Mouse (Mus musculus): ENCODE measurements around the gene Ate1.

Ate1 gene

GRCm38 (mm10) chr7:130380769-130381355, 139.3 kb downstream of the Ate1 start:
- ChIA-PET POLR2A (interaction anchor here in 1 of 4 experiments (1.2 kb wide), 1 partner anchor 12 kb away, joined by 5 read pairs; no protein-coding TSS in a partner anchor), CTCF (interaction anchor here (0.5 to 1.5 kb wide), 18 partner anchors 22 to 1631 kb away, joined by 3 to 14 read pairs (median 4); no protein-coding TSS in a partner anchor)

GRCm38 (mm10) chr7:130380367-130380766, 139.8 kb downstream of the Ate1 start:
- POLR2A ChIA-PET = no interaction called here
- CTCF ChIA-PET = interaction anchor here in 3 of 4 experiments (0.6 to 1.4 kb wide), 6 partner anchors 22 to 675 kb away, joined by 3 to 7 read pairs (median 4); no protein-coding TSS in a partner anchor

DNA sequence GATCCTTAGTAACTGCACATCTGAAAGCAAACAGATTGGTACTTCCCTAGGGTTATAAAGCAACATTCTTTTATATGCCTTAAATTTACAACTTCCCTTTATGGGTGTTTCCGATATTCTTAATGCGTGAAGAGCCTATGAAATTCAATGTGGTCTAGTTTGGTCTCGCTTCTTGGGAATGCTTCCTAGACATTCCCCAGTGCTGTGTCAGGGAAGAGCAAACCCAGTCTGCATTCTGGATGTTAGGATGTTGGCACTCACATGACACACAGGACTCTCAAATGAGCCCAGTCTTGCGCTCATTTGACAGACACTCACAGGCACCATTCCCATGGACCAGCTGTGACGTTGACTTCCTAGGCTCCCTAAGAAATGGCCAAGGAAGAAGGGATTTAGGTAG, 140.3 kb downstream of the Ate1 start:
- CTCF ChIA-PET = interaction anchor here in 1 of 4 experiments (1.4 kb wide), 1 partner anchor 106 kb away, joined by 5 read pairs; no protein-coding TSS in a partner anchor
- POLR2A ChIA-PET = interaction anchor here in 1 of 4 experiments (0.6 to 1.4 kb wide), 2 partner anchors 15 to 20 kb away, joined by 3 read pairs; no protein-coding TSS in a partner anchor

DNA sequence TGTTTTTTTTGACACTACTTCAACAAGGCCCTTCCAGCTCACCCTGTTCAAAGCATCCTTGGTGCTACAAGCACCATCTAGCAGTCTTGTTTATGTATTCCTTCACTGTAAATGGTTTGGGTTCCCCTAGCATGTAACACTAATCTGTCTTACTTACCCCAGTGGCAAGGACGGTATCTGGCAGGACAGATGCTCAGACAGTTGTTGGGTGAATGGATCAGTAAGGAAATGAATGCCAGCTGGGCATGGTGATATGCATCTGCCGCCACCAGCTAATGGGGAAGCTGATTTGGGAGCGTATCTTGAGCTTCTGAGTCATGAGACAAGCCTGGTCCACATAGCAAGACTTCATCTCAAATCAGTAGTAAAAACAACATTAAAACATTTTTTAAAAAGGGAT, 141.9 kb downstream of the Ate1 start:
- POLR2A ChIA-PET = no interaction called here
- CTCF ChIA-PET = interaction anchor here in 1 of 4 experiments (1.0 kb wide), 1 partner anchor 725 kb away, joined by 3 read pairs; no protein-coding TSS in a partner anchor

DNA sequence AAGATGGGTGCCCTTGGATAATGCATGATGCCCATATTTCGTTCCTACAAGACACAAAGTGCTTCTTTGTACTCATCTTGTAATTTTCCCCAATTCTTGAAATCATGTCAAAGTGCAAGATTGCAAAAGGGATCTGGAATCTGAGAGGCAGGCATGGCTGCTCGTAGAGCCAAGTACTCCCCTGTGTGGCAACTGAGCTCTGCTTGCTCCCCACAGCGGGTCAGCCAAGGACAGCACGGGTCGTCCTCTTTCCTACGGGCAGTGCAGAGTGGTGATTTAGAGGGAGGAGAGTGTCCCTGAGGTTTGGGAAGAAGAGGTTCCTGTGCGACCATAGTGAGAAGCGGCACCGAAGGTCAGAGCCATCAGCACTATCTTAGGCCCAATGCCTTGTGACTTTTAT, 145.9 kb downstream of the Ate1 start:
- CTCF ChIA-PET = no interaction called here
- POLR2A ChIA-PET = no interaction called here

GRCm38 (mm10) chr7:130368827-130369641, 151.1 kb downstream of the Ate1 start:
- CTCF ChIA-PET = interaction anchor here in 2 of 4 experiments (0.6 to 1.5 kb wide), 5 partner anchors 9 to 393 kb away, joined by 3 to 4 read pairs (median 3); no protein-coding TSS in a partner anchor
- POLR2A ChIA-PET = interaction anchor here in 2 of 4 experiments (0.5 to 1.0 kb wide), 5 partner anchors 12 to 876 kb away, joined by 3 to 5 read pairs (median 3); no protein-coding TSS in a partner anchor

DNA sequence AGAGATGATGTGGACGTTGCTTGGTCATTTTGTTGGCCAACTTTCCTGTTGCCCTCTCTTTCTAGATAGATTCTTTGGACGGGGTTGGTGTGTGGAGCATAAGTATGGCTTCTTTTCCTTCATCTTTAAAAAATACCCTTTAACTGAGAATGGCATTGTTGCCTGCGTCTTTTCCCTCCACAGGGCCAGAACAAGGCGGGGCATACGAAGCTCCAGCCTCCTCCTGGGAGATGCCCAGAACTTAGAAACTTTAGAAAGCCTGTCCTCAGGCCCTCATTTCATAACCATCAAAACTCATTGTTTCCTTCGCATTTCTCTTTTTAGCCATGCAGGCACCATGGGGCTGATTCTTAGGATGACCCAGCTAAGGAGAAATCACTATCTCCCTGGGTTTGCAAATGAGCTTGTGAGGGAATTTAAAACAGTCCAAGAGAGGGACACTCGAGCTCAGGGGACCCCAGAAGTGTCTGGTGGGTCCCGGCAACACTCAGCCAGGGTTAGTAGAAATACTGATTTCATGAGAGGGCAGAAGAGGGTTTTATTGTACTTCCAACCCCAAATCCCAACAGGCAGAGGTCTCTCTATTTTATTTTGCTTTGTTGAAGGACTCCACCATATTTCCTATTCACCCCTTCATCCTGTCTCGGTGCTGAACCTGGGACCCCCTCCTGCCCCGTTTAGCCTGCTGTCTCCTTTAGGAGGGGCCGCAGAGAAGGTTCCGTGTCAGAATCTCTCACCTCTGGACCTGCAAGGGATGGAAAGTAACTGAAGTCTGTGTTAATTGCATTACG, 151.9 kb downstream of the Ate1 start:
- POLR2A ChIA-PET = interaction anchor here in 3 of 4 experiments (0.5 to 0.8 kb wide), 4 partner anchors 18 to 877 kb away, joined by 3 to 4 read pairs (median 3); no protein-coding TSS in a partner anchor
- CTCF ChIA-PET = interaction anchor here in 2 of 4 experiments (0.6 to 1.5 kb wide), 6 partner anchors 9 to 1482 kb away, joined by 3 to 9 read pairs (median 3); no protein-coding TSS in a partner anchor

- ChIA-PET POLR2A (interaction anchor here in 1 of 4 experiments (0.6 kb wide), 1 partner anchor 134 kb away, joined by 4 read pairs; no protein-coding TSS in a partner anchor), CTCF (interaction anchor here in 1 of 4 experiments (0.6 kb wide), 1 partner anchor 1481 kb away, joined by 9 read pairs; no protein-coding TSS in a partner anchor)
Observed at GRCm38 (mm10) chr7:130367222-130368035, 152.7 kb downstream of the Ate1 start.

- ChIA-PET CTCF (no interaction called here), POLR2A (interaction anchor here in 1 of 4 experiments (0.5 kb wide), 1 partner anchor 655 kb away, joined by 3 read pairs; no protein-coding TSS in a partner anchor)
Observed at GRCm38 (mm10) chr7:130365711-130366110, 154.5 kb downstream of the Ate1 start.
